ENCODE assay signal across 10 mouse cellular contexts in genomic region chr1:91055744-91056143, GRCm38 (mm10). TPM values are rescaled to one million over a fixed set of nuclear protein-coding genes. Genes with fewer than 3 reads are reported as not detected.
A peak's percentile ranks its signal among the peaks of the same experiment; 100 is the strongest.
DNase-seq lines count a peak whose midpoint lies in the region; ATAC-seq and TF ChIP-seq lines count a peak whose summit lies in the region.
"Had no signal": no experiment of that assay in that cellular context is flagged by ENCODE, and none has a peak within 500 bp of the region (broad histone marks: within the 10 kb centered on the region; RNA-seq: fewer than 3 reads in every experiment).

No protein-coding gene starts in this region.

- DNase-seq in heart, adult 8-10 months (ENCODE audit: low spot score): no peak
- no peak for DNase-seq in neural tube, embryonic 10.5 days (ENCODE audit: extremely low spot score, low spot score)
- DNase-seq in limb, embryonic 10.5 days (ENCODE audit: low spot score): no peak
- DNase-seq in adrenal gland, postnatal 14 days: no peak
- DNase-seq: kidney, adult 8-10 months had no signal

- peak overlapping the region; percentile 90 for H3K27ac ChIP-seq in heart, embryonic 12.5 days (ENCODE audit: poor library complexity, severe bottlenecking)
- 0 out of 2 replicates have a peak overlapping the region, but pooled peaks have one; percentile 10 for H3K27ac ChIP-seq in neural tube, embryonic 13.5 days (replicated peaks)
- H3K27ac ChIP-seq in limb, embryonic 10.5 days: peak overlapping the region; percentile 27; the same call in 1 of the 2 replicates
- H3K27ac ChIP-seq in small intestine, adult 2 months (ENCODE audit: insufficient read depth, low read depth, low read length): peak overlapping the region; percentile 94

- no peak for ATAC-seq in heart, embryonic 12.5 days (ENCODE audit: insufficient number of reproducible peaks, low FRiP score)
- no peak for ATAC-seq in neural tube, embryonic 13.5 days (ENCODE audit: low read depth)
- ATAC-seq in erythroid progenitor cell, adult 5-6 weeks (replicated peaks; ENCODE audit: low FRiP score, poor library complexity, severe bottlenecking): no peak

- no peak for TF ChIP-seq CTCF in small intestine, adult 2 months (IDR thresholded peaks at IDR 0.05; ENCODE audit: extremely low read depth, insufficient read length, insufficient replicate concordance, low read depth, low read length)

- WGBS in heart, embryonic 12.5 days: 39% methylated on average over 9 of the region's 9 CpGs
- WGBS in neural tube, embryonic 13.5 days: 36% methylated on average over 9 of the region's 9 CpGs
- WGBS in limb, embryonic 10.5 days: 79% methylated on average over 9 of the region's 9 CpGs
- 72% methylated on average over 9 of the region's 9 CpGs for WGBS in small intestine, adult 2 months

- H3K4me2 ChIP-seq in heart, embryonic 12.5 days: peak overlapping the region; percentile 80
- H3K4me2 ChIP-seq in neural tube, embryonic 13.5 days: no peak overlapping the region

- peaks cover 86% of the 10 kb centered on the region for H3K4me1 ChIP-seq in heart, embryonic 12.5 days (replicated peaks)
- H3K4me1 ChIP-seq in neural tube, embryonic 13.5 days (replicated peaks): peaks cover 33% of the 10 kb centered on the region
- H3K4me1 ChIP-seq in limb, embryonic 10.5 days: peaks cover 82% of the 10 kb centered on the region
- H3K4me1 ChIP-seq in small intestine, adult 2 months (ENCODE audit: control insufficient read depth, insufficient read depth, insufficient read length, low read length): peaks cover 34% of the 10 kb centered on the region

- no peaks in the 10 kb centered on the region for H3K36me3 ChIP-seq in heart, embryonic 12.5 days
- no peaks in the 10 kb centered on the region for H3K36me3 ChIP-seq in neural tube, embryonic 13.5 days
- H3K36me3 ChIP-seq in limb, embryonic 10.5 days: no peaks in the 10 kb centered on the region
- H3K36me3 ChIP-seq in small intestine, adult 2 months (ENCODE audit: control insufficient read depth, insufficient read depth, low read length): no peaks in the 10 kb centered on the region
- H3K36me3 ChIP-seq: limb, embryonic 13.5 days had no signal

- TF ChIP-seq POLR2A in small intestine, adult 2 months (IDR thresholded peaks at IDR 0.05; ENCODE audit: low read depth, low read length): no peak

- no peaks in the 10 kb centered on the region for H3K27me3 ChIP-seq in heart, embryonic 12.5 days (replicated peaks)
- peaks cover 30% of the 10 kb centered on the region for H3K27me3 ChIP-seq in neural tube, embryonic 13.5 days
- H3K27me3 ChIP-seq in limb, embryonic 10.5 days (ENCODE audit: low read depth, poor library complexity, severe bottlenecking): peaks cover 10% of the 10 kb centered on the region
- no peaks in the 10 kb centered on the region for H3K27me3 ChIP-seq in small intestine, adult 2 months (ENCODE audit: control insufficient read depth, insufficient read depth, low read length)

- peak overlapping the region; percentile 57 for H3K4me3 ChIP-seq in heart, embryonic 12.5 days
- no peak overlapping the region for H3K4me3 ChIP-seq in neural tube, embryonic 13.5 days
- no peak overlapping the region for H3K4me3 ChIP-seq in limb, embryonic 10.5 days
- peak overlapping the region; percentile 39 for H3K4me3 ChIP-seq in small intestine, adult 2 months (ENCODE audit: low read depth, low read length)
- H3K4me3 ChIP-seq: limb, embryonic 13.5 days had no signal

- no peaks in the 10 kb centered on the region for H3K9me3 ChIP-seq in heart, embryonic 12.5 days (replicated peaks)
- no peaks in the 10 kb centered on the region for H3K9me3 ChIP-seq in neural tube, embryonic 13.5 days
- no peaks in the 10 kb centered on the region for H3K9me3 ChIP-seq in limb, embryonic 10.5 days (replicated peaks)
- H3K9me3 ChIP-seq: limb, embryonic 13.5 days had no signal

- H3K9ac ChIP-seq in heart, embryonic 12.5 days: peak overlapping the region; percentile 58
- H3K9ac ChIP-seq in neural tube, embryonic 13.5 days: no peak overlapping the region

RNA-seq across cellular contexts. Expression of gene Lrrfip1, which starts 57.2 kb away (rescaled TPM):
- polyA plus RNA-seq in heart, embryonic 12.5 days (2016; fragmentation: Nextera tagmentation; extraction: Ambion mirVana): 151 and 161 TPM in 2 replicates
- total RNA-seq in heart, adult 8-10 months (2022): 10 to 100 TPM; 55.4 to 72.1 (median 61.1) TPM
- 33.7 and 34.6 TPM in 2 replicates for polyA plus RNA-seq in neural tube, embryonic 13.5 days (2015; fragmentation: Nextera tagmentation; extraction: Ambion mirVana)
- polyA plus RNA-seq in limb, embryonic 10.5 days (2016; fragmentation: Nextera tagmentation; extraction: Ambion mirVana): 21.2 and 21.7 TPM in 2 replicates
- polyA plus RNA-seq in small intestine, adult 2 months (2012; rRNA removed): 6.3 and 9.5 TPM in 2 replicates
- 21.0 and 28.1 TPM in 2 replicates for total RNA-seq in erythroid progenitor cell, adult 5-6 weeks (2015; ENCODE audit: low replicate concordance)
- 17.1 and 22.1 TPM in 2 replicates for total RNA-seq in erythroid progenitor cell, adult 5-6 weeks (2017; ENCODE audit: low replicate concordance)
- total RNA-seq in adrenal gland, postnatal 14 days (2021): 49.4 and 61.1 TPM in 2 replicates

Comparison
In these comparisons a context has a peak if more than half of its experiments do, and no peak if none do; other contexts are left out.
1. H3K27ac ChIP-seq: peak in every context shown above with its lines; median percentile 94 in small intestine, adult 2 months; 90 in heart, embryonic 12.5 days; 27 in limb, embryonic 10.5 days; 10 in neural tube, embryonic 13.5 days.
2. H3K4me3 ChIP-seq: peak in heart, embryonic 12.5 days (single experiment) and small intestine, adult 2 months (single experiment); none in neural tube, embryonic 13.5 days (single experiment) and limb, embryonic 10.5 days (single experiment).